Mouse (Mus musculus) hindbrain, embryonic 12.5 days (tissue): ENCODE data around the gene Emc8. TPM values are rescaled to one million over a fixed set of nuclear protein-coding genes. Genes with fewer than 3 reads are reported as not detected.

ENCODE experiments used
- ATAC-seq: fragments of 200-750 bp; cut with Nextera tagmentation; 2 replicates; pipeline ENCODE4 v1.8.0; 2017; ENCODE audit warnings: moderate TSS enrichment; ENCODE audit not compliant: low FRiP score
- H3K27ac ChIP-seq: fragments of 300-500 bp; sonication (generic); 2 replicates; pipeline ENCODE4 v1.5.1; 2016; ENCODE audit warnings: mild to moderate bottlenecking
- H3K27me3 ChIP-seq: fragments of 300-500 bp; sonication (generic); 2 replicates; pipeline ENCODE4 v1.6.1; 2016; ENCODE audit warnings: mild to moderate bottlenecking
- H3K36me3 ChIP-seq: fragments of 300-500 bp; sonication (generic); 2 replicates; pipeline ENCODE4 v1.6.1; 2016; ENCODE audit warnings: mild to moderate bottlenecking
- H3K4me1 ChIP-seq: fragments of 300-500 bp; sonication (generic); 2 replicates; pipeline ENCODE4 v1.6.1; 2016
- H3K4me2 ChIP-seq: fragments of 300-500 bp; sonication (generic); replicated peaks from 2 replicates; pipeline ENCODE4 v1.6.1; 2016; ENCODE audit warnings: mild to moderate bottlenecking
- H3K4me3 ChIP-seq: fragments of 300-500 bp; sonication (generic); 2 replicates; pipeline ENCODE4 v1.5.1; 2016; ENCODE audit warnings: mild to moderate bottlenecking
- H3K9ac ChIP-seq: fragments of 300-500 bp; sonication (generic); 2 replicates; pipeline ENCODE4 v1.6.1; 2016; ENCODE audit warnings: mild to moderate bottlenecking, moderate library complexity
- H3K9me3 ChIP-seq: fragments of 300-500 bp; sonication (generic); replicated peaks from 2 replicates; pipeline ENCODE4 v1.6.1; 2016; ENCODE audit warnings: mild to moderate bottlenecking
- WGBS: fragments of 180-500 bp; shearing (Covaris S2); methylation state at CpG from one replicate; pipeline ENCODE4 v1.1.7; 2016; 5-methylcytosine and 5-hydroxymethylcytosine counted together
- polyA plus RNA-seq: library from polyadenylated mRNA; unstranded; fragments of >200 nt; fragmentation: Nextera tagmentation; extraction: Ambion mirVana; gene quantifications from 2 replicates; pipeline ENCODE4 v1.2.1, GENCODE M21; 2016

Gene Emc8
- polyA plus RNA-seq: 181 and 194 TPM in 2 replicates

DNA sequence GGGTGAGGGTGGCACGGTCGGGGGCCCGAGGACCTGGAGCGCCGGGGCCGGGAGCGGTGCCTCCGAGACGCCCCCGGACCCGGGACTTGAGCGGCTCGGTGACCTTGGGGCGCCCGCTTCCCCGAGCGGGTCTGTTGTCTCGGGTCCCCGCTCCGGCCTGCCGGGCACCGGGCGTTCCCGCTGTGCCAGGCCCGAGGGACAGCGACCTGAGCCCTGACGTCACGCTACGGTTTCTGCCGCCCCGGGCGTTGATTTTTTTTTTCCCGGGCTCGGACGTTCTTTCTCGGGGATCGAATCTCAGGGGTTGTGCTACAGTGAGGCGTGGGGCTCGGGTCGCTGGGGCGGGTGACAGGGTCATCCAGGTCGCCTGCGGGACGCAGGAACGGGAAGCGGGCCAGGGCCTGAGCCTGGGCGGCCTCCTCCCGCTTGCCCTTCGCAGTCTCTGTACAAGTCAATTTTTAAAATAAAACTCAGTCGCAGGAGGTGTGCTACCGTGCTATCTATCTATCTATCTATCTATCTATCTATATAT is at the start of gene Emc8:
Gene Emc8 (minus strand): TSS at position 200 of the 532 bp plus-strand sequence.
- peaks cover 46% of the 10 kb centered on the region for H3K4me1 ChIP-seq

DNA sequence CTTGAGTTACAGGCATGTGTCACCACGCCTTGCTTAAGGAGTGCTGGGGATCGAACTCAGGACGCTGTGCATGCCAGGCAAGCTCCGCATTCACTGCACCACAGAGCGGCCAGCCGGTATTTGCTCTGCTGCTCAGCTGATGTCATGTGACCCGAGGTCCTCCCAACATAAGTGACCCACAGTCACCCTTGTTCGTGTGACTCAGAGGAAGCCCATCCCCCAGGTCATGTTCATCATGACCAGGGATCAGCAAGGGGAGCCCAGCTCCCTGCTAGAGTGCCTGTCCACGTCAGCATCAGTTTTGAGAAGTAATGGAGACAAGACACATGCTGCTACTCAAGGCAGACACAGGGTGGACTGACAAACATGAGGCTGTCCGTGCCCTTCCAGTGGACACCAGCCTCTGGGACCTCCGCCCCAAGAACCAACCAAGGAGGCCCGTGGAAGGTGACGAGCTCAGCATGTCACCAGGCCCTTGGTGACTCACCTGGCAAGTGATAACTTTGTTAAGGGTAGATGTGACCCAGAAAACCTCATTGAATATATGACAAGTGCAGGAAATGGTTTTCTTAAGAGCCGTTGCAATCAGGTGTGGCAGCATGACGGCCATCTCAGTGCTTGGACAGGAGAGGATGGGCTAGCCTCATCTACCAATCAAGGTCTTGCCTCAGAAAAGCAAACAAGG is 47.8 kb upstream of the Emc8 start:
- no peaks in the 10 kb centered on the region for H3K9me3 ChIP-seq
- 0 out of 2 replicates have a peak, but pooled peaks cover 2% of the 10 kb centered on the region for H3K4me1 ChIP-seq
- no peaks in the 10 kb centered on the region for H3K36me3 ChIP-seq
- H3K4me2 ChIP-seq: no peak overlapping the region
- 80% methylated on average over 15 of the region's 15 CpGs for WGBS
- H3K27me3 ChIP-seq: no peaks in the 10 kb centered on the region
- no peak overlapping the region for H3K27ac ChIP-seq
- ATAC-seq: no peak
- no peak overlapping the region for H3K4me3 ChIP-seq
- H3K9ac ChIP-seq: no peak overlapping the region

More for the DNA sequence above, at the start of gene Emc8:
- peak; percentile 68 for ATAC-seq
- Histone ChIP-seq H3K27ac (peak within 1 kb of the TSS; percentile 86), H3K9me3 (no peaks in the 10 kb centered on the region), H3K4me3 (peak within 1 kb of the TSS; percentile 75), H3K36me3 (peaks cover 41% of the 10 kb centered on the region), H3K9ac (peak within 1 kb of the TSS; percentile 95), H3K27me3 (no peaks in the 10 kb centered on the region), H3K4me2 (peak within 1 kb of the TSS; percentile 91)
- WGBS: under 1% methylated on average over 50 of the region's 51 CpGs

- 77% methylated on average over 6 of the region's 6 CpGs for WGBS
- Histone ChIP-seq H3K4me2 (no peak overlapping the region), H3K9me3 (no peaks in the 10 kb centered on the region), H3K27ac (no peak overlapping the region), H3K27me3 (no peaks in the 10 kb centered on the region), H3K4me3 (no peak overlapping the region), H3K36me3 (no peaks in the 10 kb centered on the region), H3K4me1 (0 out of 2 replicates have a peak, but pooled peaks cover 2% of the 10 kb centered on the region), H3K9ac (no peak overlapping the region)
- no peak for ATAC-seq
Measured at GRCm38 (mm10) chr8:120715200-120715599, 46.8 kb upstream of the Emc8 start.

DNA sequence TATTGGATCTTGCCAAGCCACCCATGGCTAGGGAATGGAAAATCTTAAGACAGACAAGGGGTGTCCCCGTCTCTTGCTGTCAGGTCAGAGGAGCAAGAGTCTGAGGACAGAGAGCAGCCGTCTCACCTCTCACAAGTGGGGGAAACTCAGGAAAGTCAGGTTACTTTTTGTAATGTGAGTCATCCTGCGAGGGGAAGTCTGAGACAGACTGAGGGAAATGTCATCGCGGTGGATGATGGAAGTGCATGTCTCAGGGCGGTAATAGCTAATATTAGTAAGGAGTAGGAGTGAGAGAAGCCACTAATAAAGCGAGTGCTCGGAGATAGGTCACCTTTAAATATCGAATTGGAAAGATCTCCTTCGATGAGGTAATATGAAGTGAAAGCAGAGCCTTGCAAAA is 40.8 kb upstream of the Emc8 start:
- WGBS: 82% methylated on average over 10 of the region's 10 CpGs
- no peaks in the 10 kb centered on the region for H3K4me1 ChIP-seq
- no peak overlapping the region for H3K4me3 ChIP-seq
- no peak overlapping the region for H3K4me2 ChIP-seq
- no peak overlapping the region for H3K9ac ChIP-seq
- no peak for ATAC-seq
- no peaks in the 10 kb centered on the region for H3K9me3 ChIP-seq
- no peaks in the 10 kb centered on the region for H3K27me3 ChIP-seq
- H3K36me3 ChIP-seq: no peaks in the 10 kb centered on the region
- H3K27ac ChIP-seq: no peak overlapping the region

- Histone ChIP-seq H3K4me3 (no peak overlapping the region), H3K4me2 (no peak overlapping the region), H3K4me1 (no peaks in the 10 kb centered on the region), H3K27ac (no peak overlapping the region), H3K9me3 (no peaks in the 10 kb centered on the region), H3K9ac (no peak overlapping the region), H3K36me3 (no peaks in the 10 kb centered on the region), H3K27me3 (no peaks in the 10 kb centered on the region)
- no peak for ATAC-seq
- WGBS: 69% methylated on average over 3 of the region's 3 CpGs
Measured at GRCm38 (mm10) chr8:120706193-120706592, 37.8 kb upstream of the Emc8 start.

GRCm38 (mm10) chr8:120705163-120705562 is 36.8 kb upstream of the Emc8 start:
- no peaks in the 10 kb centered on the region for H3K4me1 ChIP-seq
- no peak overlapping the region for H3K9ac ChIP-seq
- no peaks in the 10 kb centered on the region for H3K9me3 ChIP-seq
- no peaks in the 10 kb centered on the region for H3K27me3 ChIP-seq
- no peak for ATAC-seq
- no peak overlapping the region for H3K27ac ChIP-seq
- no peak overlapping the region for H3K4me2 ChIP-seq
- 81% methylated on average over 15 of the region's 15 CpGs for WGBS
- H3K4me3 ChIP-seq: no peak overlapping the region
- H3K36me3 ChIP-seq: no peaks in the 10 kb centered on the region

GRCm38 (mm10) chr8:120704203-120704602 is 35.8 kb upstream of the Emc8 start:
- WGBS: 64% methylated on average over 9 of the region's 9 CpGs
- Histone ChIP-seq H3K4me3 (no peak overlapping the region), H3K9ac (no peak overlapping the region), H3K27me3 (no peaks in the 10 kb centered on the region), H3K4me1 (no peaks in the 10 kb centered on the region), H3K27ac (no peak overlapping the region), H3K9me3 (no peaks in the 10 kb centered on the region), H3K4me2 (no peak overlapping the region), H3K36me3 (no peaks in the 10 kb centered on the region)
- ATAC-seq: no peak

DNA sequence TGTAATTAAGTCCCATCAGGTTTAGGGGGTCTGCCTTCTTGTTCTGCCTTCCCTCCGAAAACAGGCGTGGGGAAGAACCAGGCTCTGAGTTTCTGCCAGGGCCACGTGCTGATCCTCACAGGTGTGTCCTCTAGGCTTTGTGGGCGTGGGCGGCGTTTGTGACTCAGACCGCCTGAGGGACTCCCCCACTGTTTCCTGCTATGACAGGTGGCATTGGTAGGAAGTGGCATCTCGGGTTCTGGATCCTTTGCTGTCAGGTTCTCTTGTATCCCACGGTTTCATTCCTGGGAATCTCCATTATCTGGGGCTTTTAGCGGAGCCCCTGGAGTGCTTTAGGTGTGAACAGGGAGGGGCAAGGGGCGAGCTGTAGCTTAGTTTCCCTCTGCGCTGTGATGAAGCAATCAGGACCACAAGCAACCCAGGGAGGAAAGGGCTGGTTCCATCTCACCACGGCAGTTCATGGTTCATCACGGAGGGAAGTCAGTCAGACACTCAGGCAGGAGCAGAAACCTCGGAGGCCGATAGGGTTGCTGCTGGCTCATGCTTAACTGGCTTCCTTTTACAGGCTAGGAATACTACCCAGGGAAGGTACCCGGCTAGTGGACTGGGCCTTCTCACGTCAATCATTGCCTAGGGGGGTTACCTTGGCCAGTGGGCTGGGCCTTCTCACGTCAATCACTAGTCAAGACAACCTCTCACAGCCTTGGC is 33.5 kb upstream of the Emc8 start:
- ATAC-seq: no peak
- WGBS: 64% methylated on average over 19 of the region's 19 CpGs
- no peaks in the 10 kb centered on the region for H3K36me3 ChIP-seq

GRCm38 (mm10) chr8:120700053-120700452 is 31.7 kb upstream of the Emc8 start:
- peaks cover 6% of the 10 kb centered on the region; the same call in 1 of the 2 replicates for H3K4me1 ChIP-seq
- H3K27ac ChIP-seq: no peak overlapping the region
- no peaks in the 10 kb centered on the region; the same call in 1 of the 2 replicates for H3K27me3 ChIP-seq
- H3K36me3 ChIP-seq: no peaks in the 10 kb centered on the region
- H3K9me3 ChIP-seq: 0 out of 2 replicates have a peak, but pooled peaks cover 3% of the 10 kb centered on the region
- WGBS: 89% methylated on average over 4 of the region's 4 CpGs
- H3K4me3 ChIP-seq: no peak overlapping the region
- no peak overlapping the region for H3K9ac ChIP-seq
- ATAC-seq: no peak
- no peak overlapping the region for H3K4me2 ChIP-seq

More for the DNA sequence above, 33.5 kb upstream of the Emc8 start:
- Histone ChIP-seq H3K9ac (no peak overlapping the region), H3K4me2 (no peak overlapping the region), H3K9me3 (0 out of 2 replicates have a peak, but pooled peaks cover 3% of the 10 kb centered on the region), H3K27ac (no peak overlapping the region), H3K4me1 (no peaks in the 10 kb centered on the region), H3K4me3 (no peak overlapping the region), H3K27me3 (no peaks in the 10 kb centered on the region)

DNA sequence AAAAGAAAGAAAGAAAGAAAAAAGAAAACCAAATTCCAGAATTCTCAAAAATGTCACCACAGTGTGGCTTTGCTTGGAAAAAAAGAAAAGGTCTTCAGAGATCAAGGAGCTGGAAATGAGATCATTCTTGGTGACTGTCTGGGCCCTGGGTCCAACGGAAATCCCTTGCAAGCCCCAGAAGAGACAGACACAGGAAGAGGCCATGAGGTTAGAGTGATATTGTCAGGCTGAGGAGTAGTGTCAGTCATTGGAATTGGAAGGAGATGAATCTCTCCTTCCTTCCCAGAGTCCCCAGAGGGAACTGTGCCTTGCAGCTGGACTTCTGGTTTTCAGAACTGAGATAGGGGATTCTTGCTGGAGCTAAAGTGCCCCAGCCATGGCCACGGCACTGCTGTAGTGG is 31.2 kb upstream of the Emc8 start:
- no peak overlapping the region for H3K27ac ChIP-seq
- 0 out of 2 replicates have a peak, but pooled peaks cover 3% of the 10 kb centered on the region for H3K9me3 ChIP-seq
- H3K36me3 ChIP-seq: no peaks in the 10 kb centered on the region
- peaks cover 6% of the 10 kb centered on the region; the same call in 1 of the 2 replicates for H3K4me1 ChIP-seq
- H3K4me2 ChIP-seq: no peak overlapping the region
- no peak overlapping the region for H3K9ac ChIP-seq
- H3K4me3 ChIP-seq: no peak overlapping the region
- H3K27me3 ChIP-seq: no peaks in the 10 kb centered on the region; the same call in 1 of the 2 replicates
- WGBS: 61% methylated on average over 2 of the region's 2 CpGs
- no peak for ATAC-seq

DNA sequence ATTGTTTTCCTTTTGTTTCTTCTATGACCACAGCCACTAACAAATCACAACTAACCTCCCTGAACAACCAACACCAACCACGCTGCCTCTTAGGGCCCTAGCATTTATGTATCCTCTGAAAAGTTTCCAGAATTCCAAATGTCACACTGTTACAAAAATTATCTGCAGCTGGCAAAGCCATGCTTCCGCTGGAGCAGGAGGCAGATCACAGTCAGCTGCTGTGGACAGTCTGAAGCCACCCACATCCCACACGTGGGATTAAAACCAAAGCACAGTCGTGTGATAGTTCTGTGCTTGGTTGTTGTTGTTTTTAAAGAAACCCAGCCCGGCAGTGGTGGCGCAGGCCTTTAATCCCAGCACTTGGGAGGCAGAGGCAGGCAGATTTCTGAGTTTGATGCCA is 30.7 kb upstream of the Emc8 start:
- Histone ChIP-seq H3K4me1 (peaks cover 6% of the 10 kb centered on the region; the same call in 1 of the 2 replicates), H3K4me3 (no peak overlapping the region), H3K27me3 (no peaks in the 10 kb centered on the region; the same call in 1 of the 2 replicates), H3K36me3 (no peaks in the 10 kb centered on the region), H3K4me2 (no peak overlapping the region), H3K9ac (no peak overlapping the region), H3K9me3 (0 out of 2 replicates have a peak, but pooled peaks cover 3% of the 10 kb centered on the region), H3K27ac (no peak overlapping the region)
- no peak for ATAC-seq
- WGBS: 73% methylated on average over 6 of the region's 6 CpGs

DNA sequence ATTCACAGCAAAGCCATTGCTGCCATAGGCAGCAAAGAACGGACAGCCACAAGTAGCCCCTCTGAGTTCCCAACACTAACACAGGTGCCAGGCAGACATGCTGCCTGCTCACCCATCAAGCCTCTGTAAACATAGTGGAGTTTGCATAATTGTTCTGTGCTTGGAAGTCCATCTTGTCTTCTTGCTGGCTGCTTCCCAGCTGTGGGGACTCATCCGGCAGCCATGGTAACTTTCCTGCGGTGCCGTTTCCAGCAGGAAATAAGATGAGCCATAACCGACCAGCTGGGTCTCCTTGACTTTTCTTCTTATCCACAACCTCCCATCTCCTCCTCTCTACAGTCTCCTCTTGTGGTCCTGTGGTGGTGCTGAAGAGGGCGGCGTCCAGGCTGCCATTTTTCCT is 30.1 kb upstream of the Emc8 start:
- Histone ChIP-seq H3K9me3 (0 out of 2 replicates have a peak, but pooled peaks cover 3% of the 10 kb centered on the region), H3K4me1 (peaks cover 6% of the 10 kb centered on the region; the same call in 1 of the 2 replicates), H3K4me3 (no peak overlapping the region), H3K4me2 (no peak overlapping the region), H3K9ac (no peak overlapping the region), H3K27ac (no peak overlapping the region), H3K36me3 (no peaks in the 10 kb centered on the region), H3K27me3 (no peaks in the 10 kb centered on the region; the same call in 1 of the 2 replicates)
- 89% methylated on average over 7 of the region's 7 CpGs for WGBS
- no peak for ATAC-seq
